ENCODE assay signal across 10 mouse cellular contexts in genomic region chr15:81277928-81278327, GRCm38 (mm10). TPM values are rescaled to one million over a fixed set of nuclear protein-coding genes. Genes with fewer than 3 reads are reported as not detected.
DNase-seq lines count a peak whose midpoint lies in the region; ATAC-seq and TF ChIP-seq lines count a peak whose summit lies in the region.
"Had no signal": no experiment of that assay in that cellular context is flagged by ENCODE, and none has a peak within 500 bp of the region (broad histone marks: within the 10 kb centered on the region; RNA-seq: fewer than 3 reads in every experiment).

No protein-coding gene starts in this region.

- H3K4me2 ChIP-seq in forebrain, postnatal 0 days (ENCODE audit: low read depth): no peak overlapping the region
- no peak overlapping the region for H3K4me2 ChIP-seq in embryonic facial prominence, embryonic 15.5 days (replicated peaks)
- H3K4me2 ChIP-seq in neural tube, embryonic 12.5 days (replicated peaks): 0 out of 2 replicates have a peak overlapping the region, but pooled peaks have one; percentile 8
- H3K4me2 ChIP-seq: stomach, embryonic 15.5 days had no signal

- H3K27me3 ChIP-seq in forebrain, embryonic 10.5 days (ENCODE audit: poor library complexity, severe bottlenecking): peaks cover 40% of the 10 kb centered on the region
- no peaks in the 10 kb centered on the region for H3K27me3 ChIP-seq in forebrain, postnatal 0 days (ENCODE audit: insufficient read depth, low read length)
- no peaks in the 10 kb centered on the region for H3K27me3 ChIP-seq in embryonic facial prominence, embryonic 15.5 days
- H3K27me3 ChIP-seq in neural tube, embryonic 12.5 days (replicated peaks): no peaks in the 10 kb centered on the region
- H3K27me3 ChIP-seq: stomach, embryonic 15.5 days had no signal

- no peak; the same call in 1 of the 2 replicates for ATAC-seq in forebrain, postnatal 0 days
- ATAC-seq in embryonic facial prominence, embryonic 15.5 days (ENCODE audit: insufficient number of reproducible peaks, low FRiP score, low TSS enrichment, low read depth): peak; percentile 57; the same call in 1 of the 2 replicates
- ATAC-seq in neural tube, embryonic 12.5 days (ENCODE audit: low FRiP score, low read depth): peak; percentile 70; the same call in 1 of the 2 replicates

- 1% methylated on average over 11 of the region's 11 CpGs for WGBS in forebrain, embryonic 10.5 days
- WGBS in forebrain, postnatal 0 days: 8% methylated on average over 11 of the region's 11 CpGs
- WGBS in embryonic facial prominence, embryonic 15.5 days: 18% methylated on average over 11 of the region's 11 CpGs
- 14% methylated on average over 11 of the region's 11 CpGs for WGBS in neural tube, embryonic 12.5 days

- no peaks in the 10 kb centered on the region for H3K36me3 ChIP-seq in forebrain, embryonic 10.5 days (replicated peaks)
- H3K36me3 ChIP-seq in forebrain, postnatal 0 days (ENCODE audit: insufficient read depth): no peaks in the 10 kb centered on the region
- no peaks in the 10 kb centered on the region for H3K36me3 ChIP-seq in embryonic facial prominence, embryonic 15.5 days
- H3K36me3 ChIP-seq in neural tube, embryonic 12.5 days: no peaks in the 10 kb centered on the region
- H3K36me3 ChIP-seq: stomach, embryonic 15.5 days had no signal

- peak overlapping the region; percentile 41; the same call in 1 of the 2 replicates for H3K27ac ChIP-seq in forebrain, embryonic 10.5 days
- H3K27ac ChIP-seq in forebrain, postnatal 0 days (ENCODE audit: low read depth, low read length): no peak overlapping the region
- H3K27ac ChIP-seq in embryonic facial prominence, embryonic 15.5 days (replicated peaks): no peak overlapping the region
- 0 out of 2 replicates have a peak overlapping the region, but pooled peaks have one; percentile 9 for H3K27ac ChIP-seq in neural tube, embryonic 12.5 days
- H3K27ac ChIP-seq: stomach, embryonic 15.5 days had no signal

- no peak for TF ChIP-seq CTCF in forebrain, postnatal 0 days (IDR thresholded peaks at IDR 0.05; ENCODE audit: low read depth)

- H3K4me1 ChIP-seq in forebrain, embryonic 10.5 days: peaks cover 31% of the 10 kb centered on the region
- 0 out of 2 replicates have a peak, but pooled peaks cover 2% of the 10 kb centered on the region for H3K4me1 ChIP-seq in forebrain, postnatal 0 days (ENCODE audit: insufficient read depth)
- H3K4me1 ChIP-seq in embryonic facial prominence, embryonic 15.5 days: peaks cover 13% of the 10 kb centered on the region
- H3K4me1 ChIP-seq in neural tube, embryonic 12.5 days: peaks cover 14% of the 10 kb centered on the region; the same call in 1 of the 2 replicates
- H3K4me1 ChIP-seq: stomach, embryonic 15.5 days had no signal

- no peak for DNase-seq in forebrain, embryonic 10.5 days (ENCODE audit: extremely low spot score, low spot score)
- no peak for DNase-seq in forebrain, postnatal 0 days
- peak; percentile 72 to 77 for DNase-seq in kidney, postnatal 4 days
- DNase-seq in layer of hippocampus, postnatal 10 days (ENCODE audit: low spot score in 2 of 2): no peak
- no peak for DNase-seq in cerebellum, postnatal 10 days
- DNase-seq in adrenal gland, adult 18-20 months (ENCODE audit: low spot score in 2 of 2): no peak
- DNase-seq: lung, postnatal 14 days had no signal

- no peaks in the 10 kb centered on the region for H3K9me3 ChIP-seq in forebrain, embryonic 10.5 days
- H3K9me3 ChIP-seq in forebrain, postnatal 0 days (ENCODE audit: low read length): no peaks in the 10 kb centered on the region
- H3K9me3 ChIP-seq in embryonic facial prominence, embryonic 15.5 days (replicated peaks): no peaks in the 10 kb centered on the region
- H3K9me3 ChIP-seq in neural tube, embryonic 12.5 days: no peaks in the 10 kb centered on the region
- H3K9me3 ChIP-seq: stomach, embryonic 15.5 days had no signal

- H3K9ac ChIP-seq in forebrain, postnatal 0 days: no peak overlapping the region
- H3K9ac ChIP-seq in embryonic facial prominence, embryonic 15.5 days: no peak overlapping the region
- H3K9ac ChIP-seq in neural tube, embryonic 12.5 days: no peak overlapping the region
- H3K9ac ChIP-seq: stomach, embryonic 15.5 days had no signal

- H3K4me3 ChIP-seq in forebrain, embryonic 10.5 days: peak overlapping the region; percentile 18; the same call in 1 of the 2 replicates
- H3K4me3 ChIP-seq in forebrain, postnatal 0 days (ENCODE audit: low read depth, low read length): no peak overlapping the region
- no peak overlapping the region for H3K4me3 ChIP-seq in embryonic facial prominence, embryonic 15.5 days (replicated peaks)
- H3K4me3 ChIP-seq in neural tube, embryonic 12.5 days: no peak overlapping the region
- H3K4me3 ChIP-seq: stomach, embryonic 15.5 days had no signal

RNA-seq across cellular contexts. Expression of gene Mchr1, which starts 42.6 kb away (rescaled TPM):
- polyA plus RNA-seq in forebrain, embryonic 10.5 days (2016; fragmentation: Nextera tagmentation; extraction: Ambion mirVana): not detected in 2 replicates
- 4.5 and 4.8 TPM in 2 replicates for total RNA-seq in forebrain, postnatal 0 days (2014; rRNA removed)
- polyA plus RNA-seq in forebrain, postnatal 0 days (2015; fragmentation: Nextera tagmentation; extraction: Ambion mirVana): 3.2 and 4.7 TPM in 2 replicates
- polyA plus RNA-seq in embryonic facial prominence, embryonic 15.5 days (2015; fragmentation: Nextera tagmentation; extraction: Ambion mirVana): 1.9 TPM in 2 replicates
- 1.1 and 1.3 TPM in 2 replicates for polyA plus RNA-seq in neural tube, embryonic 12.5 days (2016; fragmentation: Nextera tagmentation; extraction: Ambion mirVana)
- 10 to 100 TPM; 16.4 to 17.3 TPM for total RNA-seq in layer of hippocampus, postnatal 10 days (2021)
- total RNA-seq in adrenal gland, adult 18-20 months (2021): under 1 TPM; 0.23 to 0.51 TPM

Comparison
In these comparisons a context has a peak if more than half of its experiments do, and no peak if none do; other contexts are left out.
1. H3K27ac ChIP-seq: peak in forebrain, embryonic 10.5 days (single experiment) and neural tube, embryonic 12.5 days (single experiment); none in forebrain, postnatal 0 days (single experiment) and embryonic facial prominence, embryonic 15.5 days (single experiment).
2. DNase-seq: peak in kidney, postnatal 4 days (2 of 2); none in forebrain, embryonic 10.5 days (single experiment), forebrain, postnatal 0 days (single experiment), layer of hippocampus, postnatal 10 days (0 of 2), cerebellum, postnatal 10 days (0 of 2) and adrenal gland, adult 18-20 months (0 of 2).